Mouse (Mus musculus) thymus, adult 2 months (tissue): ENCODE results near the gene Fbxl5. TPM values are rescaled to one million over a fixed set of nuclear protein-coding genes. Genes with fewer than 3 reads are reported as not detected.

ENCODE experiments used
- DNase-seq: peaks from one replicate; pipeline ENCODE4 v3.0.0; 2021
- H3K27ac ChIP-seq: fragments of 200-500 bp; 2 replicates; pipeline ENCODE4 v1.5.1; 2012; ENCODE audit warnings: low read length, control low read depth; ENCODE audit not compliant: control insufficient read depth, insufficient read depth
- H3K27me3 ChIP-seq: fragments of 200-500 bp; 2 replicates; pipeline ENCODE4 v1.6.1; 2012; ENCODE audit warnings: mild to moderate bottlenecking, low read length, moderate library complexity, mixed read lengths; ENCODE audit not compliant: control insufficient read depth, insufficient read depth
- H3K36me3 ChIP-seq: fragments of 200-500 bp; 2 replicates; pipeline ENCODE4 v1.6.1; 2012; ENCODE audit warnings: mild to moderate bottlenecking, low read length, moderate library complexity; ENCODE audit not compliant: control insufficient read depth, insufficient read depth
- H3K4me1 ChIP-seq: fragments of 200-500 bp; replicated peaks from 2 replicates; pipeline ENCODE4 v1.6.1; 2012; ENCODE audit warnings: low read length; ENCODE audit not compliant: control insufficient read depth, insufficient read depth
- H3K4me3 ChIP-seq: fragments of 200-500 bp; 2 replicates; pipeline ENCODE4 v1.5.1; 2012; ENCODE audit warnings: mild to moderate bottlenecking, low read length, control low read depth, moderate library complexity; ENCODE audit not compliant: control insufficient read depth, insufficient read depth
- CTCF ChIP-seq: fragments of 200-500 bp; IDR thresholded peaks from 2 replicates; pipeline ENCODE4 v1.5.1; 2012; ENCODE audit warnings: mild to moderate bottlenecking, control low read depth, low read length, moderate library complexity, borderline replicate concordance; ENCODE audit not compliant: control insufficient read depth, poor library complexity, insufficient read depth; ENCODE audit errors: extremely low read depth
- POLR2A ChIP-seq: fragments of 200-500 bp; IDR thresholded peaks from 2 replicates; pipeline ENCODE4 v1.6.1; 2012; ENCODE audit warnings: mild to moderate bottlenecking, low read length, control low read depth, moderate library complexity; ENCODE audit not compliant: control insufficient read depth, poor library complexity, insufficient read depth; ENCODE audit errors: extremely low read depth
- WGBS: fragments of 180-500 bp; shearing (Covaris S2); methylation state at CpG from one replicate; pipeline ENCODE4 v1.1.7; 2018; 5-methylcytosine and 5-hydroxymethylcytosine counted together
- polyA plus RNA-seq: library from polyadenylated mRNA; depleted of rRNA; stranded (reverse); fragments of >200 nt; gene quantifications from 2 replicates; pipeline ENCODE4 v1.2.3, GENCODE M21; 2012

Fbxl5 gene
- polyA plus RNA-seq, 1 experiment, result 26.7 TPM

GRCm38 (mm10) chr5:43806914-43807313 lies 14.5 kb downstream of the Fbxl5 start:
- H3K4me3 ChIP-seq, result no peak overlapping the region
- H3K27me3 ChIP-seq, result no peaks in the 10 kb centered on the region
- WGBS, result 10% methylated on average over 4 of the region's 4 CpGs
- TF ChIP-seq CTCF (no peak), POLR2A (no peak)
- no peak for DNase-seq
- H3K27ac ChIP-seq, result peak overlapping the region; percentile 13; the same call in 1 of the 2 replicates
- H3K36me3 ChIP-seq, result no peaks in the 10 kb centered on the region
- peaks cover 10% of the 10 kb centered on the region for H3K4me1 ChIP-seq

DNA sequence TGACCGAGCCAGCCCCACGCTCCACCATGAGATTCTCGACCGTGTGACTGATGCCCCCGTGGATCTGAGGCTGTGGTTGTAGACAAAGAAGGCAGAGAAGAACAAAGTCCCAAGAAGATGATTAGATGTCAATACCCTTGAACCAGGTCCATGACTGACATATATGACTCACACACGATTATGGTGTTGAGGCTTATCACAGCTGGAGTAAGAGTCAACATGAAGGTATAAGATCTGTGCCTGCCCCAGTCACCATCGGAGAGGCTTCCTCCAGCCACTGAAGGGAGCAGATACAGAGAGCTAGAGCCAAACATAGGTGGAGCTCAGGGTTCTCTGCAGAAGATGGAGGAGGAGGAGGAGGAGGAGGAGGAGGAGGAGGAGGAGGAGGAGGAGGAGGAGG lies 15.1 kb downstream of the Fbxl5 start:
- TF ChIP-seq CTCF (no peak), POLR2A (no peak)
- WGBS, result 95% methylated on average over 7 of the region's 7 CpGs
- peaks cover 10% of the 10 kb centered on the region for H3K4me1 ChIP-seq

DNA sequence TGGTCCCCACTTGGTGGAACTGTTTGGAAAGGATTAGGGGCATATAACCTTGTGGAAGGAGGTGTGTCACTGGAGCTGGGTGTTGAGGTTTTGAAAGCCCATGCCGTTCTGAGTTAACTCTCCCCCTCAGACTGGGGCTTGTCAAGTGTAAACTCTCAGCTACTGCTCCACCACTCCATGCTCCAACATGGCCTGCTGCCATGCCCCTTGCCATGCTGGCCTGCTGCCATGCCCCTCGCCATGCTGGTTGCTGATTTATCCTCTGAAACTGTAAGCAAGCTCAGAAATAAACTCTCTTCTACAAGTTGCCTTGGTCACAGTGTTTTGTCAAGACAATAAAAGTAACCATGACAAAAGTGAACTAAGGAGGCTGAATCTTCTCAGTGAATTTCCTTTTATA lies 16.0 kb downstream of the Fbxl5 start:
- WGBS, result 95% methylated on average over 2 of the region's 2 CpGs
- no peaks in the 10 kb centered on the region for H3K27me3 ChIP-seq
- no peak for DNase-seq
- TF ChIP-seq CTCF (no peak), POLR2A (no peak)
- H3K36me3 ChIP-seq, result no peaks in the 10 kb centered on the region
- H3K27ac ChIP-seq, result no peak overlapping the region
- peaks cover 10% of the 10 kb centered on the region for H3K4me1 ChIP-seq
- H3K4me3 ChIP-seq, result no peak overlapping the region

More for the DNA sequence above, 15.1 kb downstream of the Fbxl5 start:
- H3K36me3 ChIP-seq, result no peaks in the 10 kb centered on the region
- no peak for DNase-seq
- no peak overlapping the region for H3K27ac ChIP-seq
- no peak overlapping the region for H3K4me3 ChIP-seq
- H3K27me3 ChIP-seq, result no peaks in the 10 kb centered on the region

GRCm38 (mm10) chr5:43801798-43802197 lies 19.6 kb downstream of the Fbxl5 start:
- Histone ChIP-seq H3K4me3 (no peak overlapping the region), H3K27ac (no peak overlapping the region), H3K36me3 (no peaks in the 10 kb centered on the region), H3K4me1 (peaks cover 4% of the 10 kb centered on the region), H3K27me3 (no peaks in the 10 kb centered on the region)
- 88% methylated on average over 4 of the region's 4 CpGs for WGBS
- DNase-seq, result no peak
- TF ChIP-seq POLR2A (no peak), CTCF (no peak)

- no peaks in the 10 kb centered on the region for H3K36me3 ChIP-seq
- no peak overlapping the region for H3K4me3 ChIP-seq
- no peaks in the 10 kb centered on the region for H3K4me1 ChIP-seq
- no peaks in the 10 kb centered on the region for H3K27me3 ChIP-seq
- DNase-seq, result no peak
- no peak for TF ChIP-seq CTCF
- no peak for TF ChIP-seq POLR2A
- no peak overlapping the region for H3K27ac ChIP-seq
Observed at GRCm38 (mm10) chr5:43801253-43801652, 20.2 kb downstream of the Fbxl5 start.

GRCm38 (mm10) chr5:43800700-43801099 lies 20.7 kb downstream of the Fbxl5 start:
- WGBS, result 72% methylated on average over 1 of the region's 1 CpGs
- H3K4me3 ChIP-seq, result no peak overlapping the region
- TF ChIP-seq CTCF, result no peak
- no peak for TF ChIP-seq POLR2A

DNA sequence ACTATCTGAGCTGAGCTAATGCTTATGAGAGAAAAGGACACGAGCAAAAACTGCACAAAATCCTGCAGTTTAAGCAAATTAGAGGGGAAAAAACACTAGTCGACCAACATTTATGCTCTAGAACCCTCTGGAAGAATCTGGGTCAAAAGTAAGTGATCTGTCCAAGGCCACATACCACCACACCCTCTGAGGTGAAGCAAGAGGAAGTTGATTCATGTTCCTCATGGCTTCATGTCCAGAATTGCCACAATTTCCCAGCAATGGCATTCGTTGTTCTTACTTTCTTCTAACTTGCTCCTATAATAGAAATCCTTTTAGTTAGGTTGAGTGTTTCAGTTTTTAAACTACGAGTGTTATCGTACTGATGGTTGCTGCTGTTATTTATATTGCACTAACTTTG lies 21.9 kb downstream of the Fbxl5 start:
- TF ChIP-seq CTCF, result no peak
- TF ChIP-seq POLR2A, result no peak
- H3K27me3 ChIP-seq, result no peaks in the 10 kb centered on the region
- H3K4me1 ChIP-seq, result no peaks in the 10 kb centered on the region
- no peak overlapping the region for H3K27ac ChIP-seq
- no peak for DNase-seq
- H3K36me3 ChIP-seq, result no peaks in the 10 kb centered on the region
- no peak overlapping the region for H3K4me3 ChIP-seq
- 83% methylated on average over 5 of the region's 5 CpGs for whole genome bisulfite sequencing

More at GRCm38 (mm10) chr5:43800700-43801099, 20.7 kb downstream of the Fbxl5 start:
- no peaks in the 10 kb centered on the region for H3K27me3 ChIP-seq
- no peak for DNase-seq
- H3K36me3 ChIP-seq, result no peaks in the 10 kb centered on the region
- no peak overlapping the region for H3K27ac ChIP-seq
- H3K4me1 ChIP-seq, result no peaks in the 10 kb centered on the region
